Mouse (Mus musculus) regulatory T cell (primary cell): ENCODE measurements at regions not wholly inside any gene's neighbourhood (a gene's known extent, or its start where the extent isn't known, plus 50 kb on each side); places are given as distances from the start of the nearest gene placed in this dataset.

ENCODE experiments used
- in situ Hi-C: fragments of 300-600 bp; cut with MboI, MseI; formaldehyde crosslinking; loops from one replicate; pipeline ENCODE4 v1.15.1; 2025; ENCODE audit warnings: high pct_unique_total_duplicates

GRCm38 (mm10) chr12:9430656-9431055, 139.3 kb upstream of the Osr1 start:
- in situ Hi-C loops: no loop called here

DNA sequence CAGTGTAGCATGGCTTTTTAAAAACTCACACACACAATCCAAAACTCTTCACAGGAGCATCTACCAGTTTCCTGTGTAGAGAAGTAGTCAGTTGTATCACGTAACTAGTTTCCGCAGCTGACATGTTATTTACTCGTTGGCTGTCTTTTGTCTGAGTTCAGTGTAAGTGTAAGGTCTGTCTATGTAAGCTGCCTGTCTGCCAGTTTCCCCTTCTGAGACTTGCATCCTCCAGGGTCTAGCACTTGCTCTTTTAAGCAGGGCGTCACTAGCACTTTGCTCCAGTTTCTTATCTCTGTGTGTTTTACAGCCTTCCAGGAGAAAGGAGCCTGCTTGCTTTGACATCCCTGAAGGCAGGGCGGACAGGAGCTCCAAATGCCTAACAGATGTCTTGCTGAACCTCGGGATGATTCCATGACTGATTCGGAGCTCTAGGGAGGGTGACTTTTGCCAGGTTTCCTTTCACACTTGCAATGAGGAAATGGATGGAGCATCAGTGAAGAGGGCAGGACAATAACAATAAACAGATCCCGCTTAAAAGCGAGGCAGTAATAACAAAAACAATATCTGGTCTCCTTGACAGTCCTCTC, 131.2 kb upstream of the Osr1 start:
- in situ Hi-C loops: no loop called here

DNA sequence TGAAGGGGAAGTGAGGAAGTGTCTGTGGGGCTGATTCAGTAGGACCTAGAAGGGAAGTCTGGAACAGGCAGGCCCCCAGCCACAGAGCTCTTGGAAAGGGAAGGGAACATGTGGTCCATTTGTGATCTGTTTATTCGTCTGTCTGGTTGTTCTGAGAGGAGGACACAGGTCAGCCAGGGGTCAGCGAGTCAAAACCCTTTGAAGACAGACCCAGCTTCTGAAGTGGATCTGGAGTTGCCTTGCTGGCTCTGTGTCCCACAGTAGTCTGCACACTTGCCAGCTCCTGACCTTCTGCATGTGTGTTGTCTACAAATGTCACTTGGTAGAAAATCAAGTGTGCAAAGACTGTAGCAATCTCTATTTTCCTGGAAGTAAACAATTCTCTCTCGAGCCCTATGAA, 119.3 kb upstream of the Osr1 start:
- in situ Hi-C loops: no loop called here

DNA sequence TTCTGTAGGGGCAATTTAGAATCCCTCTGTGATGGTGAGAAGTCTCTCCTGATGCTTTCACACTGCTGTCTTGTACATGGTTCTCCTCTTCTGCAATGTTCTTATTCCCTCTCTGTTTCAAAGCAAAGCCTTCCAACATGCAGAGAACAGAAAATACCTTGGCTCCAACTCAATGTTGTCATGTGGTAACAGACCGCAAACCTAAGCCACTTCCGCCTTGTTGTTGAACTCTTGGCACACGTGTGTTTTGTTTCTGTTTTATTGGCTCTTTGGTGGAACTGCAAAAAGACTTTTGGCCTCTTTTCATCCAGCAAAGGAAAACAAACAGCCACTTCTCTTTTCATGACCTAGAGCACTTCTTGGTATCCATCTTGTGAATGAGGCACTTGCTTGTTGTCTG, 109.7 kb upstream of the Osr1 start:
- in situ Hi-C loops: no loop called here

- in situ Hi-C loops: no loop called here
Observed at GRCm38 (mm10) chr12:9469655-9470470, 100.1 kb upstream of the Osr1 start.

DNA sequence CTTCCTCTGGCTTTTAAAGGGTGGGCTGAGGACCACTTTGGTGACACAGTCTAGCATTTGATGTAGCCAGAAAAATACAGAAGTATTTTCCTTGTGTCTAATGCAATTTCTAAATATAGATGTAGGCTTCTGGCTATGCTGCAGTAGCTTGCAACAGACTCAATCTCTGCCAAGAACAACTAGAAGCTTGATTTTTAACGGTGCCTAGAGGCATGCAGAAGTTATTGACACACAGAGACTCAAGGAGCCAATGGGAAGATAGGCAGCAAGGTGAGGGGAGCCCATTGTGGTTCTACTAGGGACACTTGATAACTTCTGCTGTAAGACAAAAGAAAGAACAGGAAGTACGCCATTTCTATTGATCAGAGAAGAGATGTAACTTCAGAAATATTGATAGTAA, 94.1 kb upstream of the Osr1 start:
- in situ Hi-C loops: no loop called here

- in situ Hi-C loops: no loop called here
Observed at GRCm38 (mm10) chr12:9478201-9478600, 91.7 kb upstream of the Osr1 start.

GRCm38 (mm10) chr12:9487674-9488413, 82.1 kb upstream of the Osr1 start:
- in situ Hi-C loops: no loop called here

DNA sequence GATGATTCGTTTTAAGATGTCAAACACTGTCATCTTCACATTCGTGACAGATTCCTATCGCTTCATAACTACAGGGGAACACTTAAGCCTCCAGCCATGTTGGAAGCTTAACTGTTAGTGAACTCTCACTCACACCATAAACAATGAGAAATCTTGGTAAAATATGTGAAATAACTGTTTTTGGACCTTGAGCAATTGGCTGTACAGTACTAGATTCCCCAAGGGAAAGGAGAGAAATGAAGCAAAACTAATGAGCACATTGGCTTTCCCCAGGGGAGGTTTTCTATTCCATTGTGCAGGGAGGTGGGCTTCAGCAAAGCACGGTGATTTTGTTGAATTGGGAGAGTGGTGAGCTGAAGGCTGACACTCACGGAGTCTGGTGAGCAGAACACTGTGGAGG, 56.0 kb upstream of the Osr1 start:
- in situ Hi-C loops: no loop called here

DNA sequence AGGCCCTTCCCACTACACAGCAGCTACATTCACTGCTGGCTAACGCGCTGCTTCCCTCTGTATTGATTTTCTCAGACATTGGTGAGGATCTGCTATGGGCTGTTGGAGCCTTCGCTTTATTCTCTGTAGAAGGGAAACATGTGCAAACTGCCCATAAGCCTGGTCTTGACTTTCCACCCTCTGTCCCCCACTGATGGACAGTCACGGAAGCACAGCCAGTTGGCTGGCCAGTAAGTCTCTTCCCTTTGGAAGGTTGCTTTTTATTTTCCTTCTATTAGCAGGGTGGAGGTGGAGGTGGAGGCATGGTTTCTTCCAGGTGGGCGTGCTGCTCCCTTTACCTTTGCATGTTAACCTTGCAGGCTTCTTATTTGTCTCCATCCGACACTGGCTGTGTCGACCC, 51.1 kb upstream of the Osr1 start:
- in situ Hi-C loops: no loop called here

DNA sequence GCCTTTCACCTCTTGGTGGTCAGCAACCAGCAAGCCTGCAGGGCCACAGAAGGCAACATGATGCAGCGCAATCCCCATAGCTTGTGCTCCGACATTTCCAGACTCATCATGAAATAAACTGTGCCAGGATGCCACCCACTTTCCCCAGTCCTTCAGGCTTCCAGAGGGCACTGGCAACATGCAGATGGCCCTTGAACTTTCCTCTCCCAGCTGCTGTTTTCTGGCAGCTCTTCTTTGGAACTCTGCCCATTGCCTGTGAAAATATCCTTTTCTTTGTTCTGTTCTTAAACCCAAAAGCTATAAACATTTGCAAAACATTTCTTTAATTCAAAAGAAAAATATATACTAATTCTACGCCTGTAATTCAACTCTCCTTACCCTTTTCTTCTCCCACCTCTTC, 50.6 kb upstream of the Osr1 start:
- in situ Hi-C loops: no loop called here
